Mouse (Mus musculus) heart, embryonic 16.5 days (tissue): ENCODE data around the gene Cxcr6. TPM values are rescaled to one million over a fixed set of nuclear protein-coding genes. Genes with fewer than 3 reads are reported as not detected.

Source experiments
- ATAC-seq: fragments of 200-750 bp; cut with Nextera tagmentation; replicated peaks from 2 replicates; pipeline ENCODE4 v1.8.0; 2017; ENCODE audit warnings: moderate number of reproducible peaks; ENCODE audit not compliant: insufficient read depth, low FRiP score; ENCODE audit errors: extremely low read depth
- H3K27ac ChIP-seq: fragments of 300-500 bp; sonication (generic); 2 replicates; pipeline ENCODE4 v1.5.1; 2014; ENCODE audit warnings: mild to moderate bottlenecking, low read length, control low read depth, moderate library complexity
- H3K27me3 ChIP-seq: fragments of 300-500 bp; sonication (generic); 2 replicates; pipeline ENCODE4 v1.6.1; 2014; ENCODE audit warnings: low read length, mixed read lengths; ENCODE audit not compliant: control insufficient read depth, insufficient read depth
- H3K36me3 ChIP-seq: fragments of 300-500 bp; sonication (generic); 2 replicates; pipeline ENCODE4 v1.6.1; 2014; ENCODE audit not compliant: control insufficient read depth, insufficient read depth
- H3K4me1 ChIP-seq: fragments of 300-500 bp; sonication (generic); 2 replicates; pipeline ENCODE4 v1.6.1; 2014; ENCODE audit warnings: low read length, mixed read lengths; ENCODE audit not compliant: control insufficient read depth, insufficient read depth
- H3K4me2 ChIP-seq: fragments of 300-500 bp; sonication (generic); 2 replicates; pipeline ENCODE4 v1.6.1; 2014; ENCODE audit warnings: low read depth, mild to moderate bottlenecking, control low read depth, low read length
- H3K4me3 ChIP-seq: fragments of 300-500 bp; sonication (generic); 2 replicates; pipeline ENCODE4 v1.5.1; 2014; ENCODE audit warnings: mild to moderate bottlenecking, control low read depth, low read length
- H3K9ac ChIP-seq: fragments of 300-500 bp; sonication (generic); 2 replicates; pipeline ENCODE4 v1.6.1; 2014; ENCODE audit warnings: low read length, control low read depth
- H3K9me3 ChIP-seq: fragments of 300-500 bp; sonication (generic); replicated peaks from 2 replicates; pipeline ENCODE4 v1.6.1; 2016; ENCODE audit warnings: low read length; ENCODE audit not compliant: control insufficient read depth
- WGBS: fragments of 180-500 bp; shearing (Covaris S2); extraction: QIAGEN DNeasy Blood & Tissue Kit; methylation state at CpG from one replicate; pipeline ENCODE4 v1.1.7; 2014; 5-methylcytosine and 5-hydroxymethylcytosine counted together
- polyA plus RNA-seq: library from polyadenylated mRNA; unstranded; fragments of >200 nt; fragmentation: Nextera tagmentation; extraction: Ambion mirVana; gene quantifications from 2 replicates; pipeline ENCODE4 v1.2.1, GENCODE M21; 2015

The Cxcr6 gene
- polyA plus RNA-seq, 1 experiment from 2014 or later, result 1.2 TPM

- H3K4me1 ChIP-seq, result peaks cover 16% of the 10 kb centered on the region
- WGBS, result 87% methylated on average over 6 of the region's 6 CpGs
Observed at GRCm38 (mm10) chr9:123840243-123840642, 34.0 kb downstream of the Cxcr6 start.

GRCm38 (mm10) chr9:123844468-123844867, 38.2 kb downstream of the Cxcr6 start:
- peak overlapping the region; percentile 95 for H3K27ac ChIP-seq
- WGBS, result 49% methylated on average over 3 of the region's 3 CpGs
- ATAC-seq, result peak; percentile 69; the same call in 1 of the 2 replicates
- H3K4me2 ChIP-seq, result peak overlapping the region; percentile 43
- H3K27me3 ChIP-seq, result no peaks in the 10 kb centered on the region
- no peak overlapping the region for H3K4me3 ChIP-seq
- H3K36me3 ChIP-seq, result peaks cover 15% of the 10 kb centered on the region
- H3K9ac ChIP-seq, result peak overlapping the region; percentile 54; the same call in 1 of the 2 replicates
- peaks cover 29% of the 10 kb centered on the region for H3K4me1 ChIP-seq
- H3K9me3 ChIP-seq, result no peaks in the 10 kb centered on the region

More at GRCm38 (mm10) chr9:123840243-123840642, 34.0 kb downstream of the Cxcr6 start:
- H3K27me3 ChIP-seq, result no peaks in the 10 kb centered on the region
- no peak overlapping the region for H3K4me3 ChIP-seq
- ATAC-seq, result no peak
- H3K9me3 ChIP-seq, result no peaks in the 10 kb centered on the region
- no peak overlapping the region for H3K9ac ChIP-seq
- peaks cover 51% of the 10 kb centered on the region for H3K36me3 ChIP-seq
- H3K4me2 ChIP-seq, result no peak overlapping the region
- no peak overlapping the region for H3K27ac ChIP-seq

GRCm38 (mm10) chr9:123845120-123845519, 38.8 kb downstream of the Cxcr6 start:
- Histone ChIP-seq H3K4me1 (peaks cover 34% of the 10 kb centered on the region), H3K36me3 (peaks cover 11% of the 10 kb centered on the region), H3K27ac (peak overlapping the region; percentile 95), H3K4me2 (peak overlapping the region; percentile 43), H3K9ac (peak overlapping the region; percentile 5), H3K9me3 (no peaks in the 10 kb centered on the region), H3K4me3 (no peak overlapping the region), H3K27me3 (no peaks in the 10 kb centered on the region)
- peak; percentile 87 for ATAC-seq
- WGBS, result 13% methylated on average over 3 of the region's 3 CpGs

- Histone ChIP-seq H3K36me3 (peaks cover 4% of the 10 kb centered on the region; the same call in 1 of the 2 replicates), H3K27ac (peak overlapping the region; percentile 95)
- 52% methylated on average over 1 of the region's 1 CpGs for whole genome bisulfite sequencing
Observed at GRCm38 (mm10) chr9:123846490-123846889, 40.2 kb downstream of the Cxcr6 start.

DNA sequence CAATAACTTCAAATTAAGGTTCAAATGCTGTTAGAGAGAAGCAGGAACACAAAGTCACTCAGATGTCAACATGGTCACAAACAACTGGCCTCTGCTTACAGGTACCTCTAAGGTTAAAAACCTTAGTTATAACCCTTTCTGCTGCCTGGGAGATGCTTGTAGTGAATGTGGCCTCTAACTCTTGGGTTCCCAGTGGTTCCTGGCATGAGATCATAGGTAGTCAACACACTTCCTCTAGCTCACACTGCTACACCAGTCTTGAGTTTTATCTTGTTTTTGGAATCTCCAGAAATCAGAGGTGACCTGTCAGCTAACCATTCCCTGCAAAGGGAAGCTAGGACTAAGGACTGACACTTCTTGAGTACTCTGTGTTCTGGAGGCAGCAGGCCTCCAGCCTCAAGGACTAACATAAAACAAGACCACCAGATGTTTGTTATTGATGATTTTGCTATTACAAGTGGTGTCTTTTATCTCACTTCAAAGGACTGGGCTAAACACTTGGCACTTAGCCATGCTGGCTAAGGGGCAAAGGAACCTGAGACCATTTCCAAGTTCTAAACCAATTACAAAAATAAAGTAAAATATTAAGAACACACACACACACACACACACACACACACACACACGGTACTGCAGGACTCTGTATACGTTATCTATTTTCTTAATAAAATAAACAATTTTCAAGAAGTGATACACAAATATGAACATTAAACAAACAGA, 43.9 kb downstream of the Cxcr6 start:
- 48% methylated on average over 2 of the region's 2 CpGs for WGBS
- Histone ChIP-seq H3K27ac (peak overlapping the region; percentile 98), H3K36me3 (no peaks in the 10 kb centered on the region), H3K4me3 (peak overlapping the region; percentile 92), H3K9ac (peak overlapping the region; percentile 98), H3K9me3 (no peaks in the 10 kb centered on the region), H3K4me2 (peak overlapping the region; percentile 64), H3K27me3 (no peaks in the 10 kb centered on the region), H3K4me1 (peaks cover 25% of the 10 kb centered on the region)
- no peak for ATAC-seq

More at GRCm38 (mm10) chr9:123846490-123846889, 40.2 kb downstream of the Cxcr6 start:
- Histone ChIP-seq H3K4me3 (no peak overlapping the region), H3K4me2 (no peak overlapping the region), H3K9ac (no peak overlapping the region), H3K9me3 (no peaks in the 10 kb centered on the region), H3K4me1 (peaks cover 37% of the 10 kb centered on the region), H3K27me3 (no peaks in the 10 kb centered on the region)
- ATAC-seq, result no peak

- 0% methylated on average over 2 of the region's 2 CpGs for WGBS
- no peaks in the 10 kb centered on the region for H3K27me3 ChIP-seq
- peak overlapping the region; percentile 92 for H3K4me3 ChIP-seq
- H3K9me3 ChIP-seq, result no peaks in the 10 kb centered on the region
- H3K9ac ChIP-seq, result peak overlapping the region; percentile 98
- 0 out of 2 replicates have a peak, but pooled peaks have one; percentile 17 for ATAC-seq
- peaks cover 20% of the 10 kb centered on the region for H3K4me1 ChIP-seq
- peak overlapping the region; percentile 98 for H3K27ac ChIP-seq
- H3K4me2 ChIP-seq, result peak overlapping the region; percentile 64
- no peaks in the 10 kb centered on the region for H3K36me3 ChIP-seq
Observed at GRCm38 (mm10) chr9:123850705-123851061, 44.4 kb downstream of the Cxcr6 start.

DNA sequence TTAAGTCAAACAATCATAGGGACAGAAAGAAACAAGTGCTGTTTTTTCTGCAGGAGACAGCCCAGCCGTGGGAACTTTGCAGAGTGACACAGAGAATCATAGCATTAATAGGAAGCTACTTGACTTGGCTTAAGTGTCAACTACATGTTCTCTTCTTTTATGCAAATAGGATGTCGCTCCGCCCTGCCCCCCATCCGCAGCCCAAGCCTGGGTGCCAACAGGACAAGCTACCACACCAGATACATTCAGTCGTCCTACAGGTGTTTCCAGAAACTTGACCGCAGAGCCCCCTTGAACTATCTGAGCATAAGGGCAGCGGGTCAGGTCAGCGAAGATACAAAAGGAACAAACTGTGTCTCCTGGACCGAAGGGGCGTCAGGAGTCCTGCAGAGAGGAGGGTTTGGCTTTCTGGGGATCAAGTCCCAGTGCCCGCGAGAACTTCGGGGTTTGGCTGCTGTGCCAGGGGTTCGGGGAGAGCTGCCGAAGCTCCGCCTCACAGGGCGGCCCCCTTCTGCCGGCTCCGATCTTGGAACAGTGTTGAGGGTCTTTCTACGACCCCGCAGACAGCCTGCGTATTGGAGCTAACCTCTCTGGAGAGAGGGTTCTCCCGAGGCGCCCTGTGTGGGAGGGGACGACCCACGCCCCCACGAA, 44.9 kb downstream of the Cxcr6 start:
- peak overlapping the region; percentile 92 for H3K4me3 ChIP-seq
- ATAC-seq, result peak; percentile 58
- H3K4me1 ChIP-seq, result peaks cover 16% of the 10 kb centered on the region
- H3K9ac ChIP-seq, result peak overlapping the region; percentile 98
- H3K36me3 ChIP-seq, result no peaks in the 10 kb centered on the region
- H3K4me2 ChIP-seq, result peak overlapping the region; percentile 64
- 0% methylated on average over 27 of the region's 27 CpGs for WGBS
- H3K27ac ChIP-seq, result peak overlapping the region; percentile 98
- H3K27me3 ChIP-seq, result no peaks in the 10 kb centered on the region
- no peaks in the 10 kb centered on the region for H3K9me3 ChIP-seq

DNA sequence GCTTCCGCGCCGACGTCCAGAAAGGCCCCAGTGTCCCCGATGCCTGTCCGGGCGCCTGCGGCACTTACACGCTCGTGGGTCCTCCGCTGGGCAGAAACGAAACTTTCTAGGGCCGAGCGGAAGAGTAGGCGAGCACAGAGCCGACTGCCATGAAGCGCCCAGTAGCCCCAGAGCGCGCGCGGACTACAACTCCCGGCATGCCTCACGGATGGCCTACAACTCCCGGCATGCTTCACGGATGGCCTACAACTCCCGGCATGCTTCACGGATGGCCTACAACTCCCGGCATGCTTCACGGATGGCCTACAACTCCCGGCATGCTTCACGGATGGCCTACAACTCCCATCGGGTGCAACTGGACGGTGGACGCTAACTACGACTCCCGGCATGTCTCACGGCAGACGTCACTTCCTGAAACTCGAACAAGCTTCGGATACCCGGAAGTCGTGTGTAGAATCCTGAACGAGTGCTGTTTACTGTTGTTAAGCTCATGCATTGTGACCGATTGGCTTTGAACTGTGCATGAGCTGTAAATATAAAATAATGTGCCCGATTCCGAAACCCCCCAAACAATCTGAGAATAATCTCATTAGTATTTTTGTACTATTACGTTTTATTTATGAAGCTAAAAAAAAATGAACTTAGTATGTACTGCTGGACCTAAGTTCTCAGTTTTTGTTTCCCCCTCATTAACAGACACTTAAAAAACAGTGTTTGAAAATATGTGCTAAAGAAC, 45.6 kb downstream of the Cxcr6 start, which contains the start of gene Fyco1:
TSS of gene Fyco1 (minus strand) at position 187 of the 736 bp plus-strand sequence.
- no peaks in the 10 kb centered on the region for H3K9me3 ChIP-seq
- peak within 1 kb of the TSS; percentile 98 for H3K27ac ChIP-seq
- H3K36me3 ChIP-seq, result no peaks in the 10 kb centered on the region
- peak within 1 kb of the TSS; percentile 92 for H3K4me3 ChIP-seq
- peak; percentile 92 for ATAC-seq
- no peaks in the 10 kb centered on the region for H3K27me3 ChIP-seq
- H3K9ac ChIP-seq, result peak within 1 kb of the TSS; percentile 98
- under 1% methylated on average over 47 of the region's 47 CpGs for WGBS
- H3K4me2 ChIP-seq, result peak within 1 kb of the TSS; percentile 69
- peaks cover 11% of the 10 kb centered on the region for H3K4me1 ChIP-seq
